Mouse (Mus musculus): ENCODE results near the gene Gulp1. TPM values are rescaled to one million over a fixed set of nuclear protein-coding genes. Genes with fewer than 3 reads are reported as not detected.

Gene Gulp1
- total and polyA plus RNA-seq, 3 experiments, result not detected

GRCm38 (mm10) chr1:44552371-44552841 is 1.1 kb downstream of the Gulp1 start:
- dilution Hi-C loops (cut with MboI; ENCODE audit: extremely low pct_ligation_motif_present, extremely low pct_unique_long_range_greater_than_20kb, low sequenced_read_pairs), result no loop called here
- H3K36me3 ChIP-seq (replicated peaks in 1 of 2; ENCODE audit: control insufficient read depth in 1 of 2, insufficient read depth in 1 of 2, low read length in 1 of 2), result no peaks in the 10 kb centered on the region
- DNase-seq (ENCODE audit: extremely low read depth), result no peak
- H3K79me2 ChIP-seq (replicated peaks; ENCODE audit: control insufficient read depth, extremely low read depth, insufficient read depth, poor library complexity, severe bottlenecking), result no peaks in the 10 kb centered on the region
- H3K4me2 ChIP-seq (ENCODE audit: insufficient read depth, low read depth, poor library complexity, severe bottlenecking), result no peak overlapping the region
- no peaks in the 10 kb centered on the region for H3K9me3 ChIP-seq (replicated peaks; ENCODE audit: low read length)
- H3K9ac ChIP-seq (ENCODE audit: insufficient read depth, low read depth), result no peak overlapping the region
- H3K4me3 ChIP-seq (replicated peaks in 1 of 3; ENCODE audit: low read depth in 2 of 3, low read length in 2 of 3, poor library complexity in 1 of 3), result no peak overlapping the region
- in situ Hi-C loops (cut with MboI; ENCODE audit: low pct_ligation_motif_present, low pct_unique_long_range_greater_than_20kb, low sequenced_read_pairs), result no loop called here
- H3K27ac ChIP-seq (ENCODE audit: insufficient read depth, low read depth), result no peak overlapping the region
- TF ChIP-seq RAD21 (IDR thresholded peaks at IDR 0.05; ENCODE audit: low read depth, low read length) (no peak), JUND (conservative IDR thresholded peaks at IDR 0.05; ENCODE audit: low read depth, low read length) (no peak), ZNF384 (IDR thresholded peaks at IDR 0.05; ENCODE audit: low read depth, low read length) (no peak), IRF4 (IDR thresholded peaks at IDR 0.05; ENCODE audit: low read depth, low read length) (no peak), ELF1 (IDR thresholded peaks at IDR 0.05; ENCODE audit: low read depth, low read length) (no peak), USF1 (IDR thresholded peaks at IDR 0.05; ENCODE audit: low read depth, low read length) (no peak), MAFK (IDR thresholded peaks at IDR 0.05; ENCODE audit: insufficient replicate concordance, low read length) (no peak), BHLHE40 (IDR thresholded peaks at IDR 0.05; ENCODE audit: low read depth, low read length) (no peak), CHD1 (IDR thresholded peaks at IDR 0.05; ENCODE audit: low read depth, low read length) (no peak)
- H3K4me1 ChIP-seq (ENCODE audit: control insufficient read depth in 1 of 2, insufficient read depth in 2 of 2), result no peaks in the 10 kb centered on the region
- no peaks in the 10 kb centered on the region for H3K27me3 ChIP-seq (replicated peaks)

DNA sequence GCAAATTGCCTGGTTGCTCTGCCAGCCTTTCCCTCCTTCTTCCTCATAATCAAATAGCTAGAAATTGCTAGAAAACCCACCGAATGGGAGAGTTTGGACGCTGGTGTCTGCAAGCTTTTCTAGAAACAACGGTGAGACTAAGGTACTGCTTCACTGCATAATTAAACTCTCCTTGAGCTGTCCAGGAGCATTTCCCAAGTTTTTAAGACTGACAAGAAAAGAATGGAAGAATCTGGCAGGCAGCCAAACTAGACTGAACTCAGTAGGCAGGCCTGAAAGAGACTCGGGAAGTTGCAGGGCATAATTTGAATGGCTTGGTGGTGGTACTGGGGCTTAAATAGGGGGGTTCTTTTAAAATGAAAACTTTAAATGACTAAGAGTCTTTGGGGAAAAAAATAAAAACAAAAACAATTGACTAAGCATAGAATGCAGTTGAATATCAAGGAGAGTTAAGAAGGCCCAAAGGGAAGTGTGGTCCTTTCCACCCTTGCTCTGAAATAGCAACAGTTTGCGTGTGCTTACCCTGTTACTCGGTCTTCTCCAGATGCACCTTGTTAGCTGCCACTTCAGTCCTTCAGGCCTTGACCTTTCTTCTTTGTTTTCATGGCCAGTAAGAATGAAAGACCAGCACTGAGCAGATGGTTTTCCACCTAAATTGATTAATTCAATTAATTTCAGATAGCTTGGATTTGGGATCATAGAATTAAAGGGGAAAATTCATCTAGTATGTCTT is 2.0 kb downstream of the Gulp1 start:
- in situ Hi-C loops (cut with MboI; ENCODE audit: low pct_ligation_motif_present, low pct_unique_long_range_greater_than_20kb, low sequenced_read_pairs), result no loop called here
- Histone ChIP-seq H3K79me2 (replicated peaks; ENCODE audit: control insufficient read depth, extremely low read depth, insufficient read depth, poor library complexity, severe bottlenecking) (no peaks in the 10 kb centered on the region), H3K9ac (ENCODE audit: insufficient read depth, low read depth) (no peak overlapping the region), H3K27ac (ENCODE audit: insufficient read depth, low read depth) (no peak overlapping the region), H3K4me1 (ENCODE audit: control insufficient read depth in 1 of 2, insufficient read depth in 2 of 2) (no peaks in the 10 kb centered on the region), H3K4me3 (replicated peaks in 1 of 3; ENCODE audit: low read depth in 2 of 3, low read length in 2 of 3, poor library complexity in 1 of 3) (no peak overlapping the region), H3K9me3 (replicated peaks; ENCODE audit: low read length) (no peaks in the 10 kb centered on the region), H3K36me3 (replicated peaks in 1 of 2; ENCODE audit: control insufficient read depth in 1 of 2, insufficient read depth in 1 of 2, low read length in 1 of 2) (no peaks in the 10 kb centered on the region), H3K27me3 (replicated peaks) (no peaks in the 10 kb centered on the region), H3K4me2 (ENCODE audit: insufficient read depth, low read depth, poor library complexity, severe bottlenecking) (no peak overlapping the region)
- dilution Hi-C loops (cut with MboI; ENCODE audit: extremely low pct_ligation_motif_present, extremely low pct_unique_long_range_greater_than_20kb, low sequenced_read_pairs), result no loop called here
- DNase-seq (ENCODE audit: extremely low read depth), result no peak
- TF ChIP-seq CHD1 (IDR thresholded peaks at IDR 0.05; ENCODE audit: low read depth, low read length), result no peak
- TF ChIP-seq TCF12 (IDR thresholded peaks at IDR 0.05; ENCODE audit: low read depth, low read length), result no peak
- no peak for TF ChIP-seq KAT2A (IDR thresholded peaks at IDR 0.05; ENCODE audit: insufficient replicate concordance, low read length)

GRCm38 (mm10) chr1:44567431-44567830 is 16.1 kb downstream of the Gulp1 start:
- TF ChIP-seq USF2 (conservative IDR thresholded peaks at IDR 0.05; ENCODE audit: low read depth, low read length) (no peak), CHD1 (IDR thresholded peaks at IDR 0.05; ENCODE audit: low read depth, low read length) (no peak), IRF4 (IDR thresholded peaks at IDR 0.05; ENCODE audit: low read depth, low read length) (no peak), MAX (IDR thresholded peaks at IDR 0.05; ENCODE audit: low read length) (no peak), BHLHE40 (IDR thresholded peaks at IDR 0.05; ENCODE audit: low read depth, low read length) (no peak), MXI1 (IDR thresholded peaks at IDR 0.05; ENCODE audit: low read depth, low read length) (no peak), NELFE (IDR thresholded peaks at IDR 0.05; ENCODE audit: low read depth, low read length) (no peak), TCF12 (IDR thresholded peaks at IDR 0.05; ENCODE audit: low read depth, low read length) (no peak), SIN3A (IDR thresholded peaks at IDR 0.05; ENCODE audit: low read length) (no peak)
- dilution Hi-C loops (cut with MboI; ENCODE audit: extremely low pct_ligation_motif_present, extremely low pct_unique_long_range_greater_than_20kb, low sequenced_read_pairs), result no loop called here

More at GRCm38 (mm10) chr1:44567431-44567830, 16.1 kb downstream of the Gulp1 start:
- no peaks in the 10 kb centered on the region for H3K9me3 ChIP-seq (replicated peaks; ENCODE audit: low read length)
- no peaks in the 10 kb centered on the region for H3K36me3 ChIP-seq (replicated peaks in 1 of 2; ENCODE audit: control insufficient read depth in 1 of 2, insufficient read depth in 1 of 2, low read length in 1 of 2)
- no peaks in the 10 kb centered on the region for H3K4me1 ChIP-seq (ENCODE audit: control insufficient read depth in 1 of 2, insufficient read depth in 2 of 2)
- H3K27me3 ChIP-seq (replicated peaks), result no peaks in the 10 kb centered on the region
- no peak overlapping the region for H3K4me3 ChIP-seq (replicated peaks in 1 of 3; ENCODE audit: low read depth in 2 of 3, low read length in 2 of 3, poor library complexity in 1 of 3)
- no peaks in the 10 kb centered on the region for H3K79me2 ChIP-seq (replicated peaks; ENCODE audit: control insufficient read depth, extremely low read depth, insufficient read depth, poor library complexity, severe bottlenecking)
- DNase-seq (ENCODE audit: extremely low read depth), result no peak
- H3K9ac ChIP-seq (ENCODE audit: insufficient read depth, low read depth), result no peak overlapping the region
- in situ Hi-C loops (cut with MboI; ENCODE audit: low pct_ligation_motif_present, low pct_unique_long_range_greater_than_20kb, low sequenced_read_pairs), result no loop called here
- no peak overlapping the region for H3K4me2 ChIP-seq (ENCODE audit: insufficient read depth, low read depth, poor library complexity, severe bottlenecking)
- H3K27ac ChIP-seq (ENCODE audit: insufficient read depth, low read depth), result no peak overlapping the region

Data from CH12.LX (cell line).